Comparison of ENCODE assay signal across 15 mouse cellular contexts in genomic region chr11:86598154-86598553, GRCm38 (mm10).
"Had no signal": no experiment of that assay in that cellular context is flagged by ENCODE, and none has a peak within 500 bp of the region (broad histone marks: within the 10 kb centered on the region; RNA-seq: fewer than 3 reads in every experiment).

No protein-coding gene starts in this region.

- ATAC-seq: intestine, embryonic 15.5 days; lung, postnatal 0 days had no signal

- H3K27me3 ChIP-seq: intestine, embryonic 15.5 days; limb, embryonic 12.5 days; liver, embryonic 13.5 days; neural tube, embryonic 13.5 days had no signal

- H3K9me3 ChIP-seq: intestine, embryonic 15.5 days; limb, embryonic 12.5 days; liver, embryonic 13.5 days; midbrain, embryonic 10.5 days; neural tube, embryonic 13.5 days had no signal

- H3K9ac ChIP-seq: intestine, embryonic 15.5 days; limb, embryonic 12.5 days; liver, embryonic 13.5 days; neural tube, embryonic 13.5 days had no signal

- DNase-seq: kidney, postnatal 10 days; kidney, postnatal 4 days; liver, embryonic 13.5 days; lung, adult 2 months; lung, postnatal 36 days; midbrain, embryonic 14.5 days; right cerebral cortex, postnatal 14 days; thymus, adult 2 months; thymus, postnatal 25 days had no signal

- H3K27ac ChIP-seq: intestine, embryonic 15.5 days; layer of hippocampus, adult 2 months; limb, embryonic 12.5 days; liver, embryonic 13.5 days; midbrain, embryonic 10.5 days; neural tube, embryonic 13.5 days had no signal

- H3K4me2 ChIP-seq: intestine, embryonic 15.5 days; limb, embryonic 12.5 days; liver, embryonic 13.5 days; neural tube, embryonic 13.5 days had no signal

- H3K4me1 ChIP-seq: intestine, embryonic 15.5 days; limb, embryonic 12.5 days had no signal

- H3K36me3 ChIP-seq: intestine, embryonic 15.5 days had no signal

- H3K4me3 ChIP-seq: intestine, embryonic 15.5 days; layer of hippocampus, adult 2 months; limb, embryonic 12.5 days; liver, embryonic 13.5 days; midbrain, embryonic 10.5 days; neural tube, embryonic 13.5 days had no signal
